Mouse (Mus musculus) MEL (cell line): ENCODE data around the gene Adamts14. TPM values are rescaled to one million over a fixed set of nuclear protein-coding genes. Genes with fewer than 3 reads are reported as not detected.

Source experiments
- DNase-seq: peaks from one replicate; pipeline ENCODE4 v3.0.0; 2011; ENCODE audit warnings: low read depth, low spot score
- H3K27ac ChIP-seq: 2 replicates; pipeline ENCODE4 v1.5.1; 2012; ENCODE audit warnings: low read depth, mild to moderate bottlenecking, control low read depth, low read length, moderate library complexity; ENCODE audit not compliant: control insufficient read depth
- H3K27me3 ChIP-seq, 2 experiments: fragments of 150-350 bp in 1 of 2; sonication (generic) in 1 of 2; 2 replicates each; pipeline ENCODE4 v1.6.1; 2012; ENCODE audit warnings: low read length in 2 of 2, mild to moderate bottlenecking in 2 of 2, improper control_type of control experiment in 1 of 2, moderate library complexity in 1 of 2; ENCODE audit not compliant: insufficient read depth in 2 of 2, control insufficient read depth in 1 of 2
- H3K36me3 ChIP-seq, 2 experiments: 2 replicates each; pipeline ENCODE4 v1.6.1; 2012 to 2014; ENCODE audit warnings: low read length in 2 of 2, improper control_type of control experiment in 1 of 2, inconsistent platforms in 1 of 2, mild to moderate bottlenecking in 1 of 2; ENCODE audit not compliant: insufficient read depth in 2 of 2, control insufficient read depth in 1 of 2
- H3K4me1 ChIP-seq, 2 experiments: fragments of 150-350 bp in 1 of 2; sonication (generic) in 1 of 2; 2 replicates each; pipeline ENCODE4 v1.6.1; 2012; ENCODE audit warnings: low read length in 2 of 2, improper control_type of control experiment in 1 of 2, mild to moderate bottlenecking in 1 of 2; ENCODE audit not compliant: insufficient read depth in 2 of 2, control insufficient read depth in 1 of 2
- H3K4me3 ChIP-seq, 2 experiments: fragments of 150-350 bp in 1 of 2; sonication (generic) in 1 of 2; 2 replicates each; pipeline ENCODE4 v1.5.1; 2012; ENCODE audit warnings: low read depth in 2 of 2, low read length in 2 of 2, mild to moderate bottlenecking in 2 of 2, moderate library complexity in 2 of 2, control low read depth in 1 of 2, improper control_type of control experiment in 1 of 2; ENCODE audit not compliant: control insufficient read depth in 1 of 2, insufficient read depth in 1 of 2
- H3K79me2 ChIP-seq: 2 replicates; pipeline ENCODE4 v1.6.1; 2012; ENCODE audit warnings: mild to moderate bottlenecking, low read length, moderate library complexity; ENCODE audit not compliant: control insufficient read depth, poor library complexity, insufficient read depth
- H3K9ac ChIP-seq: 2 replicates; pipeline ENCODE4 v1.6.1; 2012; ENCODE audit warnings: low read depth, mild to moderate bottlenecking, control low read depth, low read length, moderate library complexity; ENCODE audit not compliant: control insufficient read depth, poor library complexity, severe bottlenecking
- H3K9me3 ChIP-seq: fragments of 150-350 bp; sonication (generic); replicated peaks from 2 replicates; pipeline ENCODE4 v1.6.1; 2012; ENCODE audit warnings: mild to moderate bottlenecking, low read length, improper control_type of control experiment, moderate library complexity; ENCODE audit not compliant: insufficient read depth
- CHD1 ChIP-seq: IDR thresholded peaks from 2 replicates; pipeline ENCODE4 v1.6.1; 2012; ENCODE audit warnings: low read depth, mild to moderate bottlenecking, inconsistent platforms, low read length, improper control_type of control experiment
- CTCF ChIP-seq, 3 experiments: IDR thresholded peaks in 2 of 3; conservative IDR thresholded peaks in 1 of 3; 2 replicates each; pipeline ENCODE4 v1.5.1; 2011 to 2012; ENCODE audit warnings: low read length in 3 of 3, low read depth in 2 of 3, mild to moderate bottlenecking in 2 of 3, improper control_type of control experiment in 1 of 3, inconsistent platforms in 1 of 3, mixed read lengths in 1 of 3, moderate library complexity in 1 of 3; ENCODE audit not compliant: control insufficient read depth in 1 of 3, insufficient read depth in 1 of 3, poor library complexity in 1 of 3, severe bottlenecking in 1 of 3
- ELF1 ChIP-seq: IDR thresholded peaks from 2 replicates; pipeline ENCODE4 v1.6.1; 2014; ENCODE audit warnings: low read depth, mild to moderate bottlenecking, inconsistent platforms, low read length, improper control_type of control experiment, moderate library complexity
- EP300 ChIP-seq, 2 experiments: IDR thresholded peaks; 2 replicates each; pipeline ENCODE4 v1.6.1; 2011; ENCODE audit warnings: improper control_type of control experiment in 2 of 2, low read length in 2 of 2, low read depth in 1 of 2, mild to moderate bottlenecking in 1 of 2
- GABPA ChIP-seq: IDR thresholded peaks from 2 replicates; pipeline ENCODE4 v1.6.1; 2012; ENCODE audit warnings: low read depth, mild to moderate bottlenecking, inconsistent platforms, low read length, improper control_type of control experiment, moderate library complexity
- GATA1 ChIP-seq: IDR thresholded peaks from 2 replicates; pipeline ENCODE4 v1.6.1; 2011; ENCODE audit warnings: low read depth, low read length, improper control_type of control experiment
- MAZ ChIP-seq: IDR thresholded peaks from 2 replicates; pipeline ENCODE4 v1.6.1; 2012; ENCODE audit warnings: low read depth, mild to moderate bottlenecking, inconsistent platforms, low read length, improper control_type of control experiment
- MEF2A ChIP-seq: IDR thresholded peaks from 2 replicates; pipeline ENCODE4 v1.6.1; 2014; ENCODE audit warnings: low read depth, mild to moderate bottlenecking, inconsistent platforms, low read length, improper control_type of control experiment; ENCODE audit not compliant: poor library complexity, insufficient replicate concordance, severe bottlenecking; ENCODE audit errors: extremely low read depth
- SIN3A ChIP-seq: IDR thresholded peaks from 2 replicates; pipeline ENCODE4 v1.6.1; 2012; ENCODE audit warnings: low read length, improper control_type of control experiment, inconsistent platforms
- TAL1 ChIP-seq: IDR thresholded peaks from 2 replicates; pipeline ENCODE4 v1.6.1; 2012; ENCODE audit warnings: mild to moderate bottlenecking, inconsistent platforms, low read length, moderate library complexity, mixed read lengths
- polyA plus RNA-seq, 2 experiments: library from polyadenylated mRNA; stranded (reverse) in 1 of 2; unstranded in 1 of 2; fragments of >175 nt in 1 of 2; fragments of >200 nt in 1 of 2; gene quantifications; 2 replicates each; pipeline versions ENCODE4 v1.2.1 to v1.2.4; 2012; ENCODE audit warnings: low replicate concordance in 2 of 2, low read depth in 1 of 2; ENCODE audit not compliant: insufficient read length in 2 of 2, insufficient read depth in 1 of 2, missing spikeins in 1 of 2
- total RNA-seq: library from RNA; depleted of rRNA; stranded (reverse); fragments of 300-350 nt; gene quantifications from 2 replicates; pipeline ENCODE4 v1.2.3, GENCODE M21; 2012

Gene Adamts14
- total and polyA plus RNA-seq, 3 experiments, result not detected

- no peak overlapping the region for H3K9ac ChIP-seq
- no peaks in the 10 kb centered on the region for H3K27me3 ChIP-seq
- TF ChIP-seq CTCF (IDR thresholded peaks at IDR 0.05 in 2 of 3, conservative IDR thresholded peaks at IDR 0.05 in 1 of 3; ENCODE audit: control insufficient read depth in 1 of 3, insufficient read depth in 1 of 3, low read depth in 2 of 3, low read length in 3 of 3, poor library complexity in 1 of 3, severe bottlenecking in 1 of 3), result no peak
- no peaks in the 10 kb centered on the region for H3K79me2 ChIP-seq
- no peaks in the 10 kb centered on the region for H3K9me3 ChIP-seq
- no peak for DNase-seq
- no peaks in the 10 kb centered on the region for H3K36me3 ChIP-seq
- H3K27ac ChIP-seq, result no peak overlapping the region
- no peaks in the 10 kb centered on the region for H3K4me1 ChIP-seq
- H3K4me3 ChIP-seq, result no peak overlapping the region
These were observed 47.5 kb downstream of the Adamts14 start for GRCm38 (mm10) chr10:61225694-61226093.

GRCm38 (mm10) chr10:61219318-61219717 lies 53.9 kb downstream of the Adamts14 start:
- no peaks in the 10 kb centered on the region for H3K27me3 ChIP-seq
- no peaks in the 10 kb centered on the region for H3K36me3 ChIP-seq
- no peak overlapping the region for H3K27ac ChIP-seq
- no peak for DNase-seq
- H3K4me3 ChIP-seq, result no peak overlapping the region
- H3K79me2 ChIP-seq, result no peaks in the 10 kb centered on the region
- TF ChIP-seq CTCF (IDR thresholded peaks at IDR 0.05 in 2 of 3, conservative IDR thresholded peaks at IDR 0.05 in 1 of 3; ENCODE audit: control insufficient read depth in 1 of 3, insufficient read depth in 1 of 3, low read depth in 2 of 3, low read length in 3 of 3, poor library complexity in 1 of 3, severe bottlenecking in 1 of 3) (peak in 1 of 3 experiments; percentile 30; a peak in 3 of 6 replicates), SIN3A (no peak)
- H3K4me1 ChIP-seq, result peaks cover 0 to 5% of the 10 kb centered on the region in 2 experiments; a peak in 1 of 4 replicates
- H3K9me3 ChIP-seq, result no peaks in the 10 kb centered on the region
- no peak overlapping the region for H3K9ac ChIP-seq

GRCm38 (mm10) chr10:61216163-61216562 lies 57.1 kb downstream of the Adamts14 start:
- Histone ChIP-seq H3K79me2 (no peaks in the 10 kb centered on the region), H3K36me3 (no peaks in the 10 kb centered on the region), H3K9ac (no peak overlapping the region), H3K27ac (peak overlapping the region; percentile 17; the same call in 1 of the 2 replicates), H3K4me1 (peaks cover 0 to 5% of the 10 kb centered on the region in 2 experiments; a peak in 1 of 4 replicates), H3K27me3 (no peaks in the 10 kb centered on the region), H3K4me3 (no peak overlapping the region), H3K9me3 (no peaks in the 10 kb centered on the region)
- TF ChIP-seq MAZ, result no peak
- TF ChIP-seq ELF1, result no peak
- peak in 1 of 2 experiments; percentile 53; a peak in 1 of 4 replicates for TF ChIP-seq EP300 (IDR thresholded peaks at IDR 0.05; ENCODE audit: low read depth in 1 of 2, low read length in 2 of 2)
- TF ChIP-seq MEF2A, result no peak
- TF ChIP-seq CHD1, result no peak
- peak; percentile 53; the same call in 1 of the 2 replicates for TF ChIP-seq GATA1
- no peak for TF ChIP-seq GABPA
- TF ChIP-seq TAL1, result 0 out of 2 replicates have a peak, but pooled peaks have one; percentile 9
- peak; percentile 48 for DNase-seq
